Mouse (Mus musculus) MEL (cell line): ENCODE measurements around the gene Rhbdl2. TPM values are rescaled to one million over a fixed set of nuclear protein-coding genes. Genes with fewer than 3 reads are reported as not detected.
A peak's percentile ranks its signal among the peaks of the same experiment; 100 is the strongest.

Experiments
- DNase-seq: peaks from one replicate; pipeline ENCODE4 v3.0.0; 2011; ENCODE audit warnings: low read depth, low spot score
- H3K27ac ChIP-seq: 2 replicates; pipeline ENCODE4 v1.5.1; 2012; ENCODE audit warnings: low read depth, mild to moderate bottlenecking, control low read depth, low read length, moderate library complexity; ENCODE audit not compliant: control insufficient read depth
- H3K27me3 ChIP-seq, 2 experiments: fragments of 150-350 bp in 1 of 2; sonication (generic) in 1 of 2; 2 replicates each; pipeline ENCODE4 v1.6.1; 2012; ENCODE audit warnings: low read length in 2 of 2, mild to moderate bottlenecking in 2 of 2, improper control_type of control experiment in 1 of 2, moderate library complexity in 1 of 2; ENCODE audit not compliant: insufficient read depth in 2 of 2, control insufficient read depth in 1 of 2
- H3K36me3 ChIP-seq, 2 experiments: 2 replicates each; pipeline ENCODE4 v1.6.1; 2012 to 2014; ENCODE audit warnings: low read length in 2 of 2, improper control_type of control experiment in 1 of 2, inconsistent platforms in 1 of 2, mild to moderate bottlenecking in 1 of 2; ENCODE audit not compliant: insufficient read depth in 2 of 2, control insufficient read depth in 1 of 2
- H3K4me1 ChIP-seq, 2 experiments: fragments of 150-350 bp in 1 of 2; sonication (generic) in 1 of 2; 2 replicates each; pipeline ENCODE4 v1.6.1; 2012; ENCODE audit warnings: low read length in 2 of 2, improper control_type of control experiment in 1 of 2, mild to moderate bottlenecking in 1 of 2; ENCODE audit not compliant: insufficient read depth in 2 of 2, control insufficient read depth in 1 of 2
- H3K4me3 ChIP-seq, 2 experiments: fragments of 150-350 bp in 1 of 2; sonication (generic) in 1 of 2; 2 replicates each; pipeline ENCODE4 v1.5.1; 2012; ENCODE audit warnings: low read depth in 2 of 2, low read length in 2 of 2, mild to moderate bottlenecking in 2 of 2, moderate library complexity in 2 of 2, control low read depth in 1 of 2, improper control_type of control experiment in 1 of 2; ENCODE audit not compliant: control insufficient read depth in 1 of 2, insufficient read depth in 1 of 2
- H3K79me2 ChIP-seq: 2 replicates; pipeline ENCODE4 v1.6.1; 2012; ENCODE audit warnings: mild to moderate bottlenecking, low read length, moderate library complexity; ENCODE audit not compliant: control insufficient read depth, poor library complexity, insufficient read depth
- H3K9ac ChIP-seq: 2 replicates; pipeline ENCODE4 v1.6.1; 2012; ENCODE audit warnings: low read depth, mild to moderate bottlenecking, control low read depth, low read length, moderate library complexity; ENCODE audit not compliant: control insufficient read depth, poor library complexity, severe bottlenecking
- H3K9me3 ChIP-seq: fragments of 150-350 bp; sonication (generic); replicated peaks from 2 replicates; pipeline ENCODE4 v1.6.1; 2012; ENCODE audit warnings: mild to moderate bottlenecking, low read length, improper control_type of control experiment, moderate library complexity; ENCODE audit not compliant: insufficient read depth
- CHD2 ChIP-seq: IDR thresholded peaks from 2 replicates; pipeline ENCODE4 v1.6.1; 2011; ENCODE audit warnings: low read length, improper control_type of control experiment
- CTCF ChIP-seq, 3 experiments: IDR thresholded peaks in 2 of 3; conservative IDR thresholded peaks in 1 of 3; 2 replicates each; pipeline ENCODE4 v1.5.1; 2011 to 2012; ENCODE audit warnings: low read length in 3 of 3, low read depth in 2 of 3, mild to moderate bottlenecking in 2 of 3, improper control_type of control experiment in 1 of 3, inconsistent platforms in 1 of 3, mixed read lengths in 1 of 3, moderate library complexity in 1 of 3; ENCODE audit not compliant: control insufficient read depth in 1 of 3, insufficient read depth in 1 of 3, poor library complexity in 1 of 3, severe bottlenecking in 1 of 3
- E2F4 ChIP-seq: IDR thresholded peaks from 2 replicates; pipeline ENCODE4 v1.6.1; 2011; ENCODE audit warnings: low read depth, low read length, improper control_type of control experiment, borderline replicate concordance
- ELF1 ChIP-seq: IDR thresholded peaks from 2 replicates; pipeline ENCODE4 v1.6.1; 2014; ENCODE audit warnings: low read depth, mild to moderate bottlenecking, inconsistent platforms, low read length, improper control_type of control experiment, moderate library complexity
- EP300 ChIP-seq, 2 experiments: IDR thresholded peaks; 2 replicates each; pipeline ENCODE4 v1.6.1; 2011; ENCODE audit warnings: improper control_type of control experiment in 2 of 2, low read length in 2 of 2, low read depth in 1 of 2, mild to moderate bottlenecking in 1 of 2
- GABPA ChIP-seq: IDR thresholded peaks from 2 replicates; pipeline ENCODE4 v1.6.1; 2012; ENCODE audit warnings: low read depth, mild to moderate bottlenecking, inconsistent platforms, low read length, improper control_type of control experiment, moderate library complexity
- JUND ChIP-seq: IDR thresholded peaks from 2 replicates; pipeline ENCODE4 v1.6.1; 2011; ENCODE audit warnings: low read depth, mild to moderate bottlenecking, improper control_type of control experiment, low read length
- KAT2A ChIP-seq: conservative IDR thresholded peaks from 2 replicates; pipeline ENCODE4 v1.6.1; 2012; ENCODE audit warnings: low read depth, low read length, improper control_type of control experiment, inconsistent platforms
- MAFK ChIP-seq: IDR thresholded peaks from 2 replicates; pipeline ENCODE4 v1.6.1; 2011; ENCODE audit warnings: low read depth, mild to moderate bottlenecking, low read length, improper control_type of control experiment, borderline replicate concordance
- MAX ChIP-seq: IDR thresholded peaks from 2 replicates; pipeline ENCODE4 v1.6.1; 2011; ENCODE audit warnings: low read length, improper control_type of control experiment
- MAZ ChIP-seq: IDR thresholded peaks from 2 replicates; pipeline ENCODE4 v1.6.1; 2012; ENCODE audit warnings: low read depth, mild to moderate bottlenecking, inconsistent platforms, low read length, improper control_type of control experiment
- MEF2A ChIP-seq: IDR thresholded peaks from 2 replicates; pipeline ENCODE4 v1.6.1; 2014; ENCODE audit warnings: low read depth, mild to moderate bottlenecking, inconsistent platforms, low read length, improper control_type of control experiment; ENCODE audit not compliant: poor library complexity, insufficient replicate concordance, severe bottlenecking; ENCODE audit errors: extremely low read depth
- MXI1 ChIP-seq: IDR thresholded peaks from 2 replicates; pipeline ENCODE4 v1.6.1; 2011; ENCODE audit warnings: mild to moderate bottlenecking, low read depth, low read length, improper control_type of control experiment
- MYB ChIP-seq: IDR thresholded peaks from 2 replicates; pipeline ENCODE4 v1.6.1; 2011; ENCODE audit warnings: mild to moderate bottlenecking, low read depth, low read length, improper control_type of control experiment
- MYC ChIP-seq: IDR thresholded peaks from 2 replicates; pipeline ENCODE4 v1.6.1; 2011; ENCODE audit warnings: low read depth, mild to moderate bottlenecking, low read length, improper control_type of control experiment, moderate library complexity
- NELFE ChIP-seq: IDR thresholded peaks from 2 replicates; pipeline ENCODE4 v1.6.1; 2011; ENCODE audit warnings: low read depth, low read length, improper control_type of control experiment
- NRF1 ChIP-seq: IDR thresholded peaks from 2 replicates; pipeline ENCODE4 v1.6.1; 2014; ENCODE audit warnings: low read depth, mild to moderate bottlenecking, inconsistent platforms, low read length, improper control_type of control experiment, moderate library complexity; ENCODE audit not compliant: poor library complexity, insufficient read depth, severe bottlenecking
- POLR2A ChIP-seq, 2 experiments: IDR thresholded peaks; 2 replicates each; pipeline ENCODE4 v1.6.1; 2011 to 2012; ENCODE audit warnings: low read length in 2 of 2, mild to moderate bottlenecking in 2 of 2, control low read depth in 1 of 2, improper control_type of control experiment in 1 of 2, low read depth in 1 of 2, moderate library complexity in 1 of 2; ENCODE audit not compliant: control insufficient read depth in 1 of 2, insufficient read depth in 1 of 2, poor library complexity in 1 of 2
- POLR2AphosphoS5 ChIP-seq: IDR thresholded peaks from 2 replicates; pipeline ENCODE4 v1.6.1; 2012; ENCODE audit warnings: low read depth, borderline replicate concordance, mild to moderate bottlenecking, inconsistent platforms, low read length, moderate library complexity, mixed read lengths
- RCOR1 ChIP-seq: IDR thresholded peaks from 2 replicates; pipeline ENCODE4 v1.6.1; 2012; ENCODE audit warnings: low read depth, mild to moderate bottlenecking, inconsistent platforms, low read length, improper control_type of control experiment
- SIN3A ChIP-seq: IDR thresholded peaks from 2 replicates; pipeline ENCODE4 v1.6.1; 2012; ENCODE audit warnings: low read length, improper control_type of control experiment, inconsistent platforms
- SMC3 ChIP-seq: IDR thresholded peaks from 2 replicates; pipeline ENCODE4 v1.6.1; 2011; ENCODE audit warnings: low read depth, low read length, improper control_type of control experiment
- TAL1 ChIP-seq: IDR thresholded peaks from 2 replicates; pipeline ENCODE4 v1.6.1; 2012; ENCODE audit warnings: mild to moderate bottlenecking, inconsistent platforms, low read length, moderate library complexity, mixed read lengths
- TBP ChIP-seq: IDR thresholded peaks from 2 replicates; pipeline ENCODE4 v1.8.0; 2011; ENCODE audit warnings: low read depth, low read length, improper control_type of control experiment
- TCF12 ChIP-seq: IDR thresholded peaks from 2 replicates; pipeline ENCODE4 v1.6.1; 2014; ENCODE audit warnings: low read depth, mild to moderate bottlenecking, inconsistent platforms, low read length, improper control_type of control experiment, moderate library complexity
- USF1 ChIP-seq: IDR thresholded peaks from 2 replicates; pipeline ENCODE4 v1.6.1; 2014; ENCODE audit warnings: low read depth, mild to moderate bottlenecking, inconsistent platforms, low read length, improper control_type of control experiment, moderate library complexity
- ZKSCAN1 ChIP-seq: IDR thresholded peaks from 2 replicates; pipeline ENCODE4 v1.6.1; 2012; ENCODE audit warnings: low read depth, mild to moderate bottlenecking, inconsistent platforms, low read length, improper control_type of control experiment, moderate library complexity
- ZMIZ1 ChIP-seq: IDR thresholded peaks from 2 replicates; pipeline ENCODE4 v1.6.1; 2012; ENCODE audit warnings: low read depth, mild to moderate bottlenecking, inconsistent platforms, low read length, improper control_type of control experiment, moderate library complexity
- ZNF384 ChIP-seq: IDR thresholded peaks from 2 replicates; pipeline ENCODE4 v1.6.1; 2012; ENCODE audit warnings: low read depth, mild to moderate bottlenecking, inconsistent platforms, low read length, improper control_type of control experiment
- polyA plus RNA-seq, 2 experiments: library from polyadenylated mRNA; stranded (reverse) in 1 of 2; unstranded in 1 of 2; fragments of >175 nt in 1 of 2; fragments of >200 nt in 1 of 2; gene quantifications; 2 replicates each; pipeline versions ENCODE4 v1.2.1 to v1.2.4; 2012; ENCODE audit warnings: low replicate concordance in 2 of 2, low read depth in 1 of 2; ENCODE audit not compliant: insufficient read length in 2 of 2, insufficient read depth in 1 of 2, missing spikeins in 1 of 2
- total RNA-seq: library from RNA; depleted of rRNA; stranded (reverse); fragments of 300-350 nt; gene quantifications from 2 replicates; pipeline ENCODE4 v1.2.3, GENCODE M21; 2012

The Rhbdl2 gene
- total and polyA plus RNA-seq, 3 experiments: not detected

DNA sequence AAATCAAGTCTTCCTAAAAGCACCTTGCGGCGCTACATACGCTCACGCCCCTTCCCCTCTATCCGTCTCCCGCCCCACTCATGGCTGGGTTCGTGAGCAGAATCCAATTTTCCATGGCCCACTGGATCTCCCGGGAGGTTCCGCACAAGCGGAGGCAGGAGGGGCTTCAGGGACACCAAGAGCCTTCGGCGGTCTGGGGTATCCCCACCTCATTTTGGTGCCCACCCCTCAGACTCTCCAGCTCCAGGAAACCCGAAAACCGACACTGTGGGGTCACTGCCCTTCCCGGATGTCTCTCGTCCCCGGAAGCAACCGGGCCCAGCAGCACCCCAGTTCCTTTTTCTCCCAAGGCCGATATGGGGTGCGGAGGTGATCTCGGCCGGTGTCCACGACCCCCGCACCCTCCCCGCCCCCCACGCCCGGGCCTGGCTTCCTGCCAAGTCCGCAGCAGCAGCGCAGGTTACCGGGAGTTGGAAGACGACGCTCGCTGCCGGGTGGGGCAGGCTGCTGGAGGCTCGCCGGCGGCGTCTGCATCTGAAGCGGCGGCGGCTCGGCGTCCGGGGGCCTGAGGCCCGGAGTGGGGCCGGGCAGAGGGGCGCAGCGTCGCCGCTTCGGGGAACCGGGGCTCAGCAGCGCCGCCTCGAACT is 38.1 kb upstream of the Rhbdl2 start:
- H3K4me3 ChIP-seq: peak overlapping the region; percentile 83 to 93
- peaks cover 3 to 28% of the 10 kb centered on the region in 2 experiments; a peak in 2 of 4 replicates for H3K36me3 ChIP-seq
- H3K27ac ChIP-seq: peak overlapping the region; percentile 74
- peaks cover 47% of the 10 kb centered on the region for H3K79me2 ChIP-seq
- H3K4me1 ChIP-seq: peaks cover 11 to 12% of the 10 kb centered on the region in 2 experiments
- TF ChIP-seq NRF1 (no peak), SIN3A (no peak), GABPA (no peak), ELF1 (0 out of 2 replicates have a peak, but pooled peaks have one; percentile 49), E2F4 (no peak), MYC (no peak), MAX (no peak), EP300 (IDR thresholded peaks at IDR 0.05; ENCODE audit: low read depth in 1 of 2, low read length in 2 of 2) (no peak)
- TF ChIP-seq, all 39 proteins: peak for 1
- Histone ChIP-seq H3K9me3 (no peaks in the 10 kb centered on the region), H3K9ac (peak overlapping the region; percentile 90), H3K27me3 (no peaks in the 10 kb centered on the region)
- peak; percentile 52 for DNase-seq

- H3K27ac ChIP-seq: peak within 1 kb of the TSS; percentile 74
- peaks cover 42% of the 10 kb centered on the region for H3K79me2 ChIP-seq
- H3K4me3 ChIP-seq: peak within 1 kb of the TSS; percentile 83 to 93
- H3K9me3 ChIP-seq: no peaks in the 10 kb centered on the region
- peaks cover 3 to 28% of the 10 kb centered on the region in 2 experiments; a peak in 2 of 4 replicates for H3K36me3 ChIP-seq
- no peaks in the 10 kb centered on the region for H3K27me3 ChIP-seq
- H3K4me1 ChIP-seq: peaks cover 11 to 12% of the 10 kb centered on the region in 2 experiments
- DNase-seq: peak; percentile 95
- H3K9ac ChIP-seq: peak within 1 kb of the TSS; percentile 90
- TF ChIP-seq CHD2 (no peak; the same call in 1 of the 2 replicates), ZNF384 (no peak), RCOR1 (no peak), ELF1 (peak; percentile 79; the same call in 1 of the 2 replicates), POLR2A (IDR thresholded peaks at IDR 0.05; ENCODE audit: control insufficient read depth in 1 of 2, insufficient read depth in 1 of 2, low read depth in 1 of 2, low read length in 2 of 2, poor library complexity in 1 of 2) (peak; percentile 76 to 84), NELFE (peak; percentile 89), JUND (no peak), POLR2AphosphoS5 (no peak), MXI1 (peak; percentile 66; the same call in 1 of the 2 replicates), ZKSCAN1 (no peak), USF1 (peak; percentile 39; the same call in 1 of the 2 replicates), CTCF (IDR thresholded peaks at IDR 0.05 in 2 of 3, conservative IDR thresholded peaks at IDR 0.05 in 1 of 3; ENCODE audit: control insufficient read depth in 1 of 3, insufficient read depth in 1 of 3, low read depth in 2 of 3, low read length in 3 of 3, poor library complexity in 1 of 3, severe bottlenecking in 1 of 3) (peak in 1 of 3 experiments; percentile 14; a peak in 3 of 6 replicates), NRF1 (peak; percentile 69), KAT2A (no peak; the same call in 1 of the 2 replicates), SMC3 (0 out of 2 replicates have a peak, but pooled peaks have one; percentile 10), MYC (no peak), MYB (no peak), MAFK (no peak), MAZ (peak; percentile 83), TCF12 (peak; percentile 66), ZMIZ1 (peak; percentile 56; the same call in 1 of the 2 replicates), TAL1 (no peak), GABPA (no peak), MEF2A (no peak), TBP (peak; percentile 55; the same call in 1 of the 2 replicates)
These were observed 37.5 kb upstream of the Rhbdl2 start, which contains the start of gene Akirin1 for GRCm38 (mm10) chr4:123750152-123750651. TSS of gene Akirin1 (minus strand) at chr4:123750345.
